Mouse (Mus musculus): ENCODE measurements around the gene Mapk8.

- TF ChIP-seq CTCF (IDR thresholded peaks at IDR 0.05; ENCODE audit: low read depth, low read length) (no peak), POLR2A (IDR thresholded peaks at IDR 0.05; ENCODE audit: extremely low read depth, insufficient read depth, low read length) (no peak)
Measured at GRCm38 (mm10) chr14:33471331-33471730, 24.4 kb upstream of the Mapk8 start, which contains the start of gene Frmpd2.
